Mouse (Mus musculus) heart, postnatal 0 days (tissue): ENCODE data around the gene Cbx8. TPM values are rescaled to one million over a fixed set of nuclear protein-coding genes. Genes with fewer than 3 reads are reported as not detected.

Source experiments
- ATAC-seq: fragments of 200-750 bp; cut with Nextera tagmentation; 2 replicates; pipeline ENCODE4 v1.8.0; 2017; ENCODE audit warnings: low read depth, moderate number of reproducible peaks, moderate library complexity; ENCODE audit not compliant: insufficient read depth
- DNase-seq: peaks from one replicate; pipeline ENCODE4 v3.0.0-alpha.2; 2016; ENCODE audit warnings: low spot score
- H3K27ac ChIP-seq: fragments of 300-500 bp; sonication (generic); 2 replicates; pipeline ENCODE4 v1.5.1; 2014; ENCODE audit warnings: low read depth, mild to moderate bottlenecking
- H3K27me3 ChIP-seq: fragments of 300-500 bp; sonication (generic); 2 replicates; pipeline ENCODE4 v1.6.1; 2014; ENCODE audit warnings: low read length, mixed read lengths; ENCODE audit not compliant: control insufficient read depth, insufficient read depth
- H3K36me3 ChIP-seq: fragments of 300-500 bp; sonication (generic); replicated peaks from 2 replicates; pipeline ENCODE4 v1.6.1; 2014; ENCODE audit warnings: low read length, mixed read lengths; ENCODE audit not compliant: control insufficient read depth, insufficient read depth
- H3K4me1 ChIP-seq: fragments of 300-500 bp; sonication (generic); 2 replicates; pipeline ENCODE4 v1.6.1; 2014; ENCODE audit warnings: antibody characterized with exemption; ENCODE audit not compliant: control insufficient read depth, insufficient read depth
- H3K4me2 ChIP-seq: fragments of 300-500 bp; sonication (generic); 2 replicates; pipeline ENCODE4 v1.6.1; 2014; ENCODE audit warnings: low read depth, mild to moderate bottlenecking, low read length, moderate library complexity
- H3K4me3 ChIP-seq: fragments of 300-500 bp; sonication (generic); 2 replicates; pipeline ENCODE4 v1.5.1; 2014; ENCODE audit warnings: low read depth, low read length
- H3K9ac ChIP-seq: fragments of 300-500 bp; sonication (generic); replicated peaks from 2 replicates; pipeline ENCODE4 v1.6.1; 2014; ENCODE audit warnings: low read depth, low read length, mixed read lengths
- H3K9me3 ChIP-seq: fragments of 300-500 bp; sonication (generic); replicated peaks from 2 replicates; pipeline ENCODE4 v1.6.1; 2016; ENCODE audit warnings: low read length; ENCODE audit not compliant: control insufficient read depth
- CTCF ChIP-seq: IDR thresholded peaks from 2 replicates; pipeline ENCODE4 v1.5.1; 2016; ENCODE audit warnings: antibody characterized with exemption, control low read depth, low read depth
- EP300 ChIP-seq: IDR thresholded peaks from 2 replicates; pipeline ENCODE4 v1.6.1; 2016; ENCODE audit warnings: antibody characterized with exemption, low read depth
- WGBS: fragments of 180-500 bp; shearing (Covaris S2); extraction: QIAGEN DNeasy Blood & Tissue Kit; methylation state at CpG from one replicate; pipeline ENCODE4 v1.1.7; 2014; 5-methylcytosine and 5-hydroxymethylcytosine counted together
- polyA plus RNA-seq: library from polyadenylated mRNA; unstranded; fragments of >200 nt; fragmentation: Nextera tagmentation; extraction: Ambion mirVana; gene quantifications from 2 replicates; pipeline ENCODE4 v1.2.1, GENCODE M21; 2015
- total RNA-seq: library from RNA; depleted of rRNA; stranded (reverse); fragments of >200 nt; gene quantifications from 2 replicates; pipeline ENCODE4 v1.2.3, GENCODE M21; 2014; ENCODE audit warnings: low replicate concordance

Cbx8 gene
- total and polyA plus RNA-seq, 2 experiments from 2014 or later, result 1.6 to 5.1 TPM

DNA sequence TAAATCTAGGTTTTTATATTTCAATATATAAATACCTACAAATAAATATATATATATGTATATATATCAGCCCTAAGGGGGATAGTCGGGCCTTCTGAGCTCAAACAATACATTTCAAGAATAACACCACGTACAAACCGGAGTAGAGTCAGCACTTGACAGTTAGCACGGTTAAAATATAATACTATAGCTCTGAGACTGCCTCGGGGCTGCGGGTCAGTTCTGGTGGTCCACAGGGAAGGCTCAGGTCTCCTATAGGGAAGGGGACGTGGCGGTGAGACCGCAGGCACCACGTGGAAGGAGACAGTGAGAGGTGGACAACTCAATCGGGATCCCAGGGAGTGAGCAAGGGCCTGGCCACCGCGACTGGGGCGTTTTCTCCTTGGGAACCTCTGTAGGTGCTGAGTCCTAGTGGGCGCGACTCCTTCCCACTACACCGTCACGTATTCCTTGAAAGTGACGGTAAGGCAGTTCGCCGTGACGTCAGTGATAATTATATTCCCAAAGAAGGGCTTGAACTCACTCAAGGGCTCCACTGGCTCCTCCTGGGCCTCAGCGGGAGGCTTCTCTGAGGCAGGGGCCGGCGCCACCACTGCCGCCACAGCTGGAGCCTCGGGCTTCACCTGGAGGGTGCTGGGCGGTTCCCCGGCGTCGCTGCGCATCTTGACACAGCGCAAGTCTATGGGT lies 39.8 kb upstream of the Cbx8 start:
- Histone ChIP-seq H3K9ac (no peak overlapping the region), H3K27ac (no peak overlapping the region), H3K36me3 (peaks cover 15% of the 10 kb centered on the region), H3K4me1 (peaks cover 34% of the 10 kb centered on the region), H3K4me3 (no peak overlapping the region), H3K9me3 (no peaks in the 10 kb centered on the region), H3K4me2 (no peak overlapping the region), H3K27me3 (no peaks in the 10 kb centered on the region)
- TF ChIP-seq EP300, result no peak
- no peak for TF ChIP-seq CTCF
- DNase-seq (no peak), ATAC-seq (no peak)
- 76% methylated on average over 33 of the region's 33 CpGs for WGBS

- 0 out of 2 replicates have a peak, but pooled peaks have one; percentile 1 for ATAC-seq
- no peak for DNase-seq
- H3K4me3 ChIP-seq, result 0 out of 2 replicates have a peak overlapping the region, but pooled peaks have one; percentile 8
- 61% methylated on average over 7 of the region's 7 CpGs for WGBS
- peaks cover 32% of the 10 kb centered on the region for H3K4me1 ChIP-seq
- H3K9ac ChIP-seq, result peak overlapping the region; percentile 23; the same call in 1 of the 2 replicates
- H3K27ac ChIP-seq, result peak overlapping the region; percentile 65
- H3K9me3 ChIP-seq, result no peaks in the 10 kb centered on the region
- H3K36me3 ChIP-seq, result peaks cover 15% of the 10 kb centered on the region
- peak overlapping the region; percentile 45 for H3K4me2 ChIP-seq
- H3K27me3 ChIP-seq, result no peaks in the 10 kb centered on the region
- TF ChIP-seq EP300 (no peak), CTCF (no peak)
Observed at GRCm38 (mm10) chr11:119079445-119079837, 38.7 kb upstream of the Cbx8 start.

GRCm38 (mm10) chr11:119078691-119079444 lies 38.1 kb upstream of the Cbx8 start:
- DNase-seq (no peak), ATAC-seq (peak; percentile 71)
- H3K4me3 ChIP-seq, result peak overlapping the region; percentile 8; the same call in 1 of the 2 replicates
- 10% methylated on average over 20 of the region's 27 CpGs for whole genome bisulfite sequencing
- H3K4me2 ChIP-seq, result peak overlapping the region; percentile 45
- H3K36me3 ChIP-seq, result peaks cover 15% of the 10 kb centered on the region
- TF ChIP-seq CTCF, result no peak
- TF ChIP-seq EP300, result no peak
- peak overlapping the region; percentile 78 for H3K27ac ChIP-seq
- H3K27me3 ChIP-seq, result no peaks in the 10 kb centered on the region
- H3K9ac ChIP-seq, result peak overlapping the region; percentile 47
- no peaks in the 10 kb centered on the region for H3K9me3 ChIP-seq
- H3K4me1 ChIP-seq, result peaks cover 26% of the 10 kb centered on the region

GRCm38 (mm10) chr11:119077755-119078154 lies 37.0 kb upstream of the Cbx8 start:
- Histone ChIP-seq H3K9me3 (no peaks in the 10 kb centered on the region), H3K27me3 (no peaks in the 10 kb centered on the region), H3K4me3 (no peak overlapping the region), H3K4me2 (no peak overlapping the region), H3K27ac (no peak overlapping the region), H3K36me3 (peaks cover 15% of the 10 kb centered on the region), H3K9ac (no peak overlapping the region), H3K4me1 (peaks cover 18% of the 10 kb centered on the region)
- no peak for TF ChIP-seq EP300
- TF ChIP-seq CTCF, result no peak
- 83% methylated on average over 4 of the region's 4 CpGs for WGBS
- no peak for DNase-seq
- ATAC-seq, result no peak

GRCm38 (mm10) chr11:119075805-119076204 lies 35.0 kb upstream of the Cbx8 start:
- Histone ChIP-seq H3K27me3 (no peaks in the 10 kb centered on the region), H3K4me3 (no peak overlapping the region), H3K9ac (no peak overlapping the region), H3K4me1 (peaks cover 18% of the 10 kb centered on the region), H3K27ac (no peak overlapping the region), H3K36me3 (peaks cover 4% of the 10 kb centered on the region), H3K9me3 (no peaks in the 10 kb centered on the region), H3K4me2 (no peak overlapping the region)
- ATAC-seq (no peak), DNase-seq (no peak)
- 80% methylated on average over 5 of the region's 5 CpGs for WGBS
- TF ChIP-seq EP300 (no peak), CTCF (no peak)
